Mouse (Mus musculus) thymus, adult 2 months (tissue): ENCODE measurements around the gene Prpsap2.

Source experiments
- CTCF ChIP-seq: fragments of 200-500 bp; IDR thresholded peaks from 2 replicates; pipeline ENCODE4 v1.5.1; 2012; ENCODE audit warnings: mild to moderate bottlenecking, control low read depth, low read length, moderate library complexity, borderline replicate concordance; ENCODE audit not compliant: control insufficient read depth, poor library complexity, insufficient read depth; ENCODE audit errors: extremely low read depth
- POLR2A ChIP-seq: fragments of 200-500 bp; IDR thresholded peaks from 2 replicates; pipeline ENCODE4 v1.6.1; 2012; ENCODE audit warnings: mild to moderate bottlenecking, low read length, control low read depth, moderate library complexity; ENCODE audit not compliant: control insufficient read depth, poor library complexity, insufficient read depth; ENCODE audit errors: extremely low read depth

GRCm38 (mm10) chr11:61717990-61718389 is 43.9 kb downstream of the Prpsap2 start:
- no peak for TF ChIP-seq CTCF
- no peak for TF ChIP-seq POLR2A
